Mouse (Mus musculus) bone marrow macrophage, adult 2 months (primary cell): Measurements from ENCODE around the gene Rab11fip3.

Experiments
- CTCF ChIP-seq: IDR thresholded peaks from 2 replicates; pipeline ENCODE4 v1.5.1; 2012; ENCODE audit warnings: low read depth, mild to moderate bottlenecking, low read length, moderate library complexity
- POLR2A ChIP-seq: IDR thresholded peaks from 2 replicates; pipeline ENCODE4 v1.6.1; 2012; ENCODE audit warnings: mild to moderate bottlenecking, low read depth, low read length, borderline replicate concordance

DNA sequence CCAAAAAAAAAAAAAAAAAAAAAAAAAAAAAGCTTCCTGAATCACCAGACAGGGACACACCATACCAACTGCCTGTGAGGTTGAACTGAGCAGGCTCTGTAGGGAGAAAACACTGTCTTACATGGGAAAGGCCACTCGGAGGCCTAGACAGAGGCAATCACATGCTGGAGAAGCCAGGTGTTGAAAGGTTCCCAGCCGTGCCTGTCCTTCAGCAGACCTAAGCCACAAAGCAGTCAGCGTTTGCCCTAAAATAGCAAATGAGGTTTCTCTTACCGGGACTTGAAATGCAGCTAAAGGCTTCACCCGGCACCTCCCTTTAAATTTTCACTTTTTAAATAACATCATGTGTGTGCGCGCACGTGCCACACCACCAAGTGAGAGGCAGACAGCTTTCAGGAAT, 21.2 kb downstream of the Rab11fip3 start:
- no peak; the same call in 1 of the 2 replicates for TF ChIP-seq CTCF
- no peak for TF ChIP-seq POLR2A
